Mouse (Mus musculus): ENCODE measurements around the gene Mpzl2. TPM values are rescaled to one million over a fixed set of nuclear protein-coding genes. Genes with fewer than 3 reads are reported as not detected.

The Mpzl2 gene
- polyA plus RNA-seq, 1 experiment from 2014 or later: 27.0 TPM

DNA sequence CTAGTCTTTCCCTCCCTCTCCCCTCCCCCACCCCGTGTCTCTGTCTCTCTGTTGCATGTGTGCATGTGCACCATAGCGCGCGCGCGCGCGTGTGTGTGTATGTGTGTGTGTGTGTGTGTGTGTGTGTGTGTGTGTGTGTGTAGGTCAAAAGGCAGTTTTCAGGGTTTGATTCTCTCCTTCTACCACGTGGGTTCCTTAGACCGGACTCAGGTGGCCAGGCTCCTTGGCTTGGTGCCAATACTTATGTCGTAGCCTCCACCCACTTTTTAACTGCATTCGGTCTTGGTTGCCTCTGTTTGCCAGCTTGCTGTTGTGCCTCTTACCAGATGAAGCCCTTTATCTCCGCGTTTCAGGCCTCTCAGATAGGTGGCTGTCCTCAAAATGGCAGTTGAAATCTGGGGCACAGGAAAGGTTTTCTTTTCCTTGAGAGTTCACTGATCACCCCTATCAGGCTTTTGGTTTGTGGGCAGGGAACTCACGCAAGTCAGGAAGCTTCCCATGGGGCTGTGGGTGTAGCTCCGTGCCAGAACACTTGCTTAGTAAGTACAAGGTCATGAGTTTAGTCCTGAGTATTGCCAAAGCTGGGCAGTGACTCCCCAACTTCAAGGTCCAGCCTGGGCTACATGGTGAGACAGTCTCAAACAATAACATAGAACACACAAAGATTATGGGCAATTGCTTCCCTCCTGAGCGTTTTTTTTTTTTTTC, 1.7 kb downstream of the Mpzl2 start:
- no peaks in the 10 kb centered on the region for H3K9me3 ChIP-seq (ENCODE audit: control insufficient read depth, low read length)
- no peaks in the 10 kb centered on the region for H3K36me3 ChIP-seq (ENCODE audit: control insufficient read depth, insufficient read depth, low read length)
- peak; percentile 65 for DNase-seq (ENCODE audit: low spot score)
- H3K9ac ChIP-seq (ENCODE audit: low read length): no peak overlapping the region
- peaks cover 5% of the 10 kb centered on the region; the same call in 1 of the 2 replicates for H3K4me1 ChIP-seq (replicated peaks; ENCODE audit: control insufficient read depth, insufficient read depth, low read length)
- H3K27me3 ChIP-seq (replicated peaks; ENCODE audit: control insufficient read depth, insufficient read depth, low read length): peaks cover 44% of the 10 kb centered on the region
- no peak for ATAC-seq (replicated peaks; ENCODE audit: low FRiP score, low TSS enrichment, low read depth)
- no peak overlapping the region for H3K4me3 ChIP-seq (ENCODE audit: low read depth, low read length)
- no peak overlapping the region for H3K27ac ChIP-seq (ENCODE audit: low read depth)
- H3K4me2 ChIP-seq (ENCODE audit: low read length): peak overlapping the region; percentile 15
- WGBS: 43% methylated on average over 17 of the region's 17 CpGs

DNA sequence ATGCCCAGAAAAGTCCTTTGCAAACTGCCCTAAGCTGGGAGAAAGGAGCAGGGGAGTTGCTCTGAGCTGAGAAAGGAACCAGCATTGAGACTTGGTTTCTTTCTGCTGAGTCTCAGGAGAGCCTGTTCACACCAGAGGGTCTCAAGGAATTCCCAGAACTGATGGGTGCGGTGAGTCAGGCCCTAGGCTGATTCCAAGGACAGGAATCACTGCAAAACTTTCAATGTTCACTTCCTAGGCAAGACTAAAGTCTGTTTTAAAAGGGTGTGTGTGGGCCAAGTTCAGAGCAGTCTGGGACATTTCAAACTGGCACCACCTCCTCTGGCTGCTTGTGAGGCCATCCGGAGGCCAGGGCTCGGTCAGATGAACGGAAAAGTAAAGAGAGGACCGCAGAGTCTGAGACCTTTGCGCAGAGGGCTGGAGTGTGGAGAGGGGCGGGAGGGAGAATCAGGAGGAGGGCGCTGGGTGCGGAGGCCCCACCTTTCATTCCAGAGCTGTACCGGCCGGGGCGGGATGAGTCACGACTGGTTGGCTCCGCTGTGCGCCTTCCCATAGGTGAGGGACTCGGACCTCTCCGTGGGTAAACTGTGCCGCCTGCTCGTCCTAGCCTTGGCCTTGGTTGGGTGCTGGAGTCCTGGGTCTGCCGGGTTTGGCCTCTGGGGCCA, 2.6 kb downstream of the Mpzl2 start:
- peak overlapping the region; percentile 43 for H3K9ac ChIP-seq (ENCODE audit: low read length)
- H3K27me3 ChIP-seq (replicated peaks; ENCODE audit: control insufficient read depth, insufficient read depth, low read length): peaks cover 44% of the 10 kb centered on the region
- H3K36me3 ChIP-seq (ENCODE audit: control insufficient read depth, insufficient read depth, low read length): no peaks in the 10 kb centered on the region
- DNase-seq (ENCODE audit: low spot score) (peak; percentile 83), ATAC-seq (replicated peaks; ENCODE audit: low FRiP score, low TSS enrichment, low read depth) (peak; percentile 97)
- H3K27ac ChIP-seq (ENCODE audit: low read depth): peak overlapping the region; percentile 61
- no peaks in the 10 kb centered on the region for H3K9me3 ChIP-seq (ENCODE audit: control insufficient read depth, low read length)
- H3K4me1 ChIP-seq (replicated peaks; ENCODE audit: control insufficient read depth, insufficient read depth, low read length): peaks cover 5% of the 10 kb centered on the region; the same call in 1 of the 2 replicates
- peak overlapping the region; percentile 34 for H3K4me3 ChIP-seq (ENCODE audit: low read depth, low read length)
- H3K4me2 ChIP-seq (ENCODE audit: low read length): peak overlapping the region; percentile 51
- under 1% methylated on average over 20 of the region's 20 CpGs for WGBS

DNA sequence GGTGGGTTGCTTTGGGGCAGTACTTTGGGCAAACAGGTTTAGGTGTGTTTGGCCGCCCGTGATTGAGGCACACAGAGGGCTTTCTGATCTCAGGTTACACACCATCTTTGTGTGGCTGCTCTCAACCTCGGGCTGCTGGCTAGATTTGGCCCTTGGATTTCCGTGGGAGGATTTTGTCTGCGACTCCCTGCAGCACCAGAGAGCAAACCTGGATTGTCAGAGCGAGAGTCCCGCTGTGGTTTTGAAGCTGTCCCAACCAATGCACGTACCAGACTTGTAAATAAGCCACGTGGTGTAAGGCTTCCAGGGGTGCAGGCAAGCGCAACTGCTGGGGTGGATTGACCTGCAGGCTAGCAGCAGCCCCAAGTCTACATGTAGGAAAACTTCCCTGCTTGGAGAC, 3.3 kb downstream of the Mpzl2 start:
- no peaks in the 10 kb centered on the region for H3K9me3 ChIP-seq (ENCODE audit: control insufficient read depth, low read length)
- peak overlapping the region; percentile 61; the same call in 1 of the 2 replicates for H3K27ac ChIP-seq (ENCODE audit: low read depth)
- H3K4me3 ChIP-seq (ENCODE audit: low read depth, low read length): peak overlapping the region; percentile 34
- peaks cover 5% of the 10 kb centered on the region; the same call in 1 of the 2 replicates for H3K4me1 ChIP-seq (replicated peaks; ENCODE audit: control insufficient read depth, insufficient read depth, low read length)
- H3K36me3 ChIP-seq (ENCODE audit: control insufficient read depth, insufficient read depth, low read length): no peaks in the 10 kb centered on the region
- peak overlapping the region; percentile 51 for H3K4me2 ChIP-seq (ENCODE audit: low read length)
- no peak for ATAC-seq (replicated peaks; ENCODE audit: low FRiP score, low TSS enrichment, low read depth)
- H3K27me3 ChIP-seq (replicated peaks; ENCODE audit: control insufficient read depth, insufficient read depth, low read length): peaks cover 44% of the 10 kb centered on the region
- no peak for DNase-seq (ENCODE audit: low spot score)
- peak overlapping the region; percentile 43 for H3K9ac ChIP-seq (ENCODE audit: low read length)
- WGBS: under 1% methylated on average over 10 of the region's 10 CpGs

DNA sequence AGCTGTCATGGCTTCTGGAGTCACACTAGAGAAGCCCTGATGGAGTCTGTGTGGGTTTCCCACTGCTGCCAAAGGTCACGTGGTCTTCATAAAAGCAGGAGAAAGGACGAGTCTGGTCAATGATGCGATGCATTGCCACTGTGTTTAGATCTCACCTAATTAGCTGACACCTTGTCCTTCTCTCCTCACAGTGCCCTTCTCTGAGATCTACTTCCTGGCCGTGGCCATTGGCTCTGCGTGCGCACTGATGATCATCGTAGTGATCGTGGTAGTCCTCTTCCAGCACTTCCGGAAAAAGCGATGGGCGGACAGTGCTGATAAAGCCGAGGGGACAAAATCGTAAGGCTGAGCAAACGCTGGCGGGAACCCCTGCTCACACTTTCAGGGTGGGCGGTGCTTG, 7.4 kb downstream of the Mpzl2 start:
- WGBS: 88% methylated on average over 16 of the region's 16 CpGs
- DNase-seq (ENCODE audit: low spot score): no peak
- H3K27ac ChIP-seq (ENCODE audit: low read depth): no peak overlapping the region
- no peaks in the 10 kb centered on the region; the same call in 1 of the 2 replicates for H3K4me1 ChIP-seq (replicated peaks; ENCODE audit: control insufficient read depth, insufficient read depth, low read length)
- peaks cover 15% of the 10 kb centered on the region for H3K27me3 ChIP-seq (replicated peaks; ENCODE audit: control insufficient read depth, insufficient read depth, low read length)
- no peak overlapping the region for H3K9ac ChIP-seq (ENCODE audit: low read length)
- H3K4me3 ChIP-seq (ENCODE audit: low read depth, low read length): no peak overlapping the region
- no peak for ATAC-seq (replicated peaks; ENCODE audit: low FRiP score, low TSS enrichment, low read depth)
- H3K36me3 ChIP-seq (ENCODE audit: control insufficient read depth, insufficient read depth, low read length): no peaks in the 10 kb centered on the region
- no peak overlapping the region for H3K4me2 ChIP-seq (ENCODE audit: low read length)
- H3K9me3 ChIP-seq (ENCODE audit: control insufficient read depth, low read length): no peaks in the 10 kb centered on the region

DNA sequence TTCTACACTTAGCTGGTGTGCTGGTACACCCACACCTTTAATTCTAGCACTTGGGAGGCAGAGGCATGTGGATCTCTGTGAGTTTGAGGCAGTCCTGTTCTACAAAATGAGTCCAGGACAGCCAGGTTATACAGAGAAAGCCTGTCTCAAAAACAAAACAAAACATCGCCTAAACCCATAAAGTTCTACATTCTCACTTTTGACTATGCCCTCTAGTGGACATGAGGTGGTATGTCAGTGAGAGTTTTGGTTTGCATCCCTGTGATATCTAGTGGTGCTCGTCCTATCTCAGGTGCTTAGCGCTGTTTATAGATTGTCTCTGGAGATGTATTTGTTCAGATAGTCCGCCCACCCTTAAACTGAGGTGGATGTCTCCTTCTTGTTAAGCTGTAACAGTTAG, 8.9 kb downstream of the Mpzl2 start:
- no peak for DNase-seq (ENCODE audit: low spot score)
- 22% methylated on average over 4 of the region's 4 CpGs for WGBS
- Histone ChIP-seq H3K9me3 (ENCODE audit: control insufficient read depth, low read length) (no peaks in the 10 kb centered on the region), H3K4me1 (replicated peaks; ENCODE audit: control insufficient read depth, insufficient read depth, low read length) (no peaks in the 10 kb centered on the region), H3K9ac (ENCODE audit: low read length) (no peak overlapping the region), H3K36me3 (ENCODE audit: control insufficient read depth, insufficient read depth, low read length) (no peaks in the 10 kb centered on the region), H3K27me3 (replicated peaks; ENCODE audit: control insufficient read depth, insufficient read depth, low read length) (peaks cover 3% of the 10 kb centered on the region; the same call in 1 of the 2 replicates), H3K27ac (ENCODE audit: low read depth) (no peak overlapping the region), H3K4me3 (ENCODE audit: low read depth, low read length) (no peak overlapping the region), H3K4me2 (ENCODE audit: low read length) (no peak overlapping the region)
- no peak for ATAC-seq (replicated peaks; ENCODE audit: low FRiP score, low TSS enrichment, low read depth)

DNA sequence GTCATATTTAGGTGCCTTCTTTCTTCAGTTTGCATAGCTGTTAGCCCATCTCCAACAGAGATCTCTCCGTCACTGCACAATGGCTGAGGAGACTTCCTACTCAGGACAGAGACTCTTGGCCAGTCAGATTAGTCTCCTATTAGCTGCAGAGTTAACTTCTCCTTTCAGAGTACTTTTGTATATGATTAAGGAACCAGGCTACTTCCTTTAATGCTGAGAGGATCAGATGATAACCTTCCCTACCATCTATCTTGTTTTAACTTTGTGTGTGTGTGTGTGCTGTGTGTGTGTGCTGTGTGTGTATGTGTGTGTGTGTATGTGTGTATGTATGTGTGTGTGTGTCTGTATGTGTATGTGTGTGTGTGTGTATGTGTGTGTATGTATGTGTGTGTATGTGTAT, 10.1 kb downstream of the Mpzl2 start:
- Histone ChIP-seq H3K27ac (ENCODE audit: low read depth) (no peak overlapping the region), H3K9me3 (ENCODE audit: control insufficient read depth, low read length) (no peaks in the 10 kb centered on the region), H3K9ac (ENCODE audit: low read length) (no peak overlapping the region), H3K4me3 (ENCODE audit: low read depth, low read length) (no peak overlapping the region), H3K4me2 (ENCODE audit: low read length) (no peak overlapping the region), H3K4me1 (replicated peaks; ENCODE audit: control insufficient read depth, insufficient read depth, low read length) (no peaks in the 10 kb centered on the region), H3K36me3 (ENCODE audit: control insufficient read depth, insufficient read depth, low read length) (no peaks in the 10 kb centered on the region), H3K27me3 (replicated peaks; ENCODE audit: control insufficient read depth, insufficient read depth, low read length) (no peaks in the 10 kb centered on the region)
- no peak for DNase-seq (ENCODE audit: low spot score)
- no peak for ATAC-seq (replicated peaks; ENCODE audit: low FRiP score, low TSS enrichment, low read depth)
- WGBS: 96% methylated on average over 1 of the region's 1 CpGs

DNA sequence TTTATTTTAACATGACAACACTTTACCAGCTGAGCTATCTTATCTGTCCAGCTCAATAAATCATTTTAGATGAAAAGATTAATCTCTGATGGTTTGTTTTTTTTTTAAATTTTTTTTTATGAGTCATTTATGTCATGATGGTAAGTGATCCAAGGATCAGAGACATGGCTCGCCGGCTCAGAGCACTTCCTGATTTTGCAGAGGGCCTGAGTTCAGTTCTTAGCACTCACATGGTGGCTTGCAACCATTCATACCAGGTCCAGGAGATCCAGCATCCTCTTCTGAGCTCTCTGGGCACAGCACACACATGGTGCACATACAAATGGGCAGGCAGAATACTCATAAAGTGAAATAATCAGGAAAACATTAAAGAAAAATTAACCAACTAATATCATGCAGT, 10.7 kb downstream of the Mpzl2 start:
- Histone ChIP-seq H3K27me3 (replicated peaks; ENCODE audit: control insufficient read depth, insufficient read depth, low read length) (no peaks in the 10 kb centered on the region), H3K4me2 (ENCODE audit: low read length) (no peak overlapping the region), H3K36me3 (ENCODE audit: control insufficient read depth, insufficient read depth, low read length) (no peaks in the 10 kb centered on the region), H3K9ac (ENCODE audit: low read length) (no peak overlapping the region), H3K4me1 (replicated peaks; ENCODE audit: control insufficient read depth, insufficient read depth, low read length) (no peaks in the 10 kb centered on the region), H3K27ac (ENCODE audit: low read depth) (no peak overlapping the region), H3K9me3 (ENCODE audit: control insufficient read depth, low read length) (no peaks in the 10 kb centered on the region), H3K4me3 (ENCODE audit: low read depth, low read length) (no peak overlapping the region)
- DNase-seq (ENCODE audit: low spot score) (no peak), ATAC-seq (replicated peaks; ENCODE audit: low FRiP score, low TSS enrichment, low read depth) (no peak)
- 86% methylated on average over 2 of the region's 2 CpGs for WGBS

DNA sequence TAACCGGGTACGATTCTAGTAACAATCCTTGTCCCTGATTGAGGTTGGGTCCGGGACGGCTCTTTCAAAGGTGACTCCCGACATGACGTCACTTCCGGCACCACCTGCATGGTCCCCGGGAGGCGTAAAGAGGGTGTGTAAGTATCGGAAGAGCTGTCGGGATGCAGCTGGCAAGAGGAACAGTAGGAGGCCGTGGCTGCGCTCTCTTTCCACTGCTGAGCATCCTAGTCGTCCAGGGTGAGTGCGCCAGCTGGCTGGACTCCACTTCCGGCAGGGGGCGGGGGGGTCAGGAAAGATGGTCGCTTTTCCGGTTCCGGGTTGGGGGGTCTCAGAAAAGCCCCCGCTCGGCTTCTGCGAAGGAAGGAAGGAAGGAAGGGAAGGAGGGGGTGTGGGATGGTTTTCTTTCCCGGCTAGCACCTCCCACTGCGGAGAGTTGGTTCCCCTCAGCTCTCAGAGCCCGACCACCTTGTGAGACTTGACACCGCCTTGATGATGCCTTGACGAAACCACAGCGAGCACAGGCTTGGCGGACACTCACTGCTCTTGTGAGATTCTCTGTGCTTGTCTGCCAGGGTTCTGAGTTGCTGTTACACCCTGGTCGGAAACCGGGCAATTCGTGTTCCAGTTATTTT, 15.6 kb downstream of the Mpzl2 start, which contains the start of gene Mpzl3:
TSS of gene Mpzl3 (plus strand) at position 105 of the 632 bp plus-strand sequence.
- ATAC-seq (replicated peaks; ENCODE audit: low FRiP score, low TSS enrichment, low read depth) (peak; percentile 95), DNase-seq (ENCODE audit: low spot score) (peak; percentile 94)
- H3K27me3 ChIP-seq (replicated peaks; ENCODE audit: control insufficient read depth, insufficient read depth, low read length): 0 out of 2 replicates have a peak, but pooled peaks cover 4% of the 10 kb centered on the region
- H3K36me3 ChIP-seq (ENCODE audit: control insufficient read depth, insufficient read depth, low read length): no peaks in the 10 kb centered on the region
- under 1% methylated on average over 33 of the region's 33 CpGs for WGBS
- H3K9me3 ChIP-seq (ENCODE audit: control insufficient read depth, low read length): no peaks in the 10 kb centered on the region
- peak within 1 kb of the TSS; percentile 62 for H3K4me2 ChIP-seq (ENCODE audit: low read length)
- peak within 1 kb of the TSS; percentile 70 for H3K4me3 ChIP-seq (ENCODE audit: low read depth, low read length)
- peak within 1 kb of the TSS; percentile 48 for H3K9ac ChIP-seq (ENCODE audit: low read length)
- H3K4me1 ChIP-seq (replicated peaks; ENCODE audit: control insufficient read depth, insufficient read depth, low read length): no peaks in the 10 kb centered on the region
- H3K27ac ChIP-seq (ENCODE audit: low read depth): peak within 1 kb of the TSS; percentile 99

Data from intestine, embryonic 14.5 days (tissue).